Mouse (Mus musculus): ENCODE measurements around the gene Kdm4c. TPM values are rescaled to one million over a fixed set of nuclear protein-coding genes. Genes with fewer than 3 reads are reported as not detected.

Gene Kdm4c
- polyA plus RNA-seq, 1 experiment from 2014 or later: 13.4 TPM

DNA sequence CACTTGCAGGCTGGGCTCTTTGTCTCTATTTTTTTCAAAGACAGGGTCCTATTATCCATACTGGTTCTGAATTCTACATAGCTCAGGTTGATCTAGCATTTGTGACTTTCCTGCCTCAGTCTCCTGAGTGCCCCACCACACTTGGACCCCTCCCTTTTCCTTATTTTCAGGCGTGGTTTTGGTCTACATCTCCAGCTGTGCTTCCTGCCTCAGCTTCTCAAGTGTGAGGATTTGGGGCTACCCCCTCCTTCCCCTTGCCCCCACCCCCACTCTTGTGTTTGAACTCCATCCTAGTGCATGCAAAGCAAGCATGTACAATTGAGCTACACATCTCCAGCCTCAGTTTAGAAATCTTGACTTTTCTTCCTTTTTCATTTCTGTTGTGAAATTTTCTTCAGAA lies 16.2 kb downstream of the Kdm4c start:
- H3K27me3 ChIP-seq: no peaks in the 10 kb centered on the region
- no peak overlapping the region for H3K9ac ChIP-seq (replicated peaks)
- no peak overlapping the region for H3K4me2 ChIP-seq
- no peak overlapping the region for H3K27ac ChIP-seq
- no peak overlapping the region for H3K4me3 ChIP-seq (replicated peaks)
- 43% methylated on average over 1 of the region's 1 CpGs for WGBS
- H3K9me3 ChIP-seq: no peaks in the 10 kb centered on the region
- ATAC-seq (ENCODE audit: insufficient number of reproducible peaks, insufficient read depth, low FRiP score, low TSS enrichment, low read depth): no peak; the same call in 1 of the 2 replicates
- H3K4me1 ChIP-seq (replicated peaks): no peaks in the 10 kb centered on the region
- peaks cover 2% of the 10 kb centered on the region; the same call in 1 of the 2 replicates for H3K36me3 ChIP-seq

GRCm38 (mm10) chr4:74259331-74259730 lies 17.0 kb downstream of the Kdm4c start:
- Histone ChIP-seq H3K4me2 (no peak overlapping the region), H3K9ac (replicated peaks) (no peak overlapping the region), H3K4me1 (replicated peaks) (no peaks in the 10 kb centered on the region), H3K9me3 (no peaks in the 10 kb centered on the region), H3K27me3 (no peaks in the 10 kb centered on the region), H3K27ac (no peak overlapping the region), H3K36me3 (peaks cover 10% of the 10 kb centered on the region; the same call in 1 of the 2 replicates), H3K4me3 (replicated peaks) (no peak overlapping the region)
- ATAC-seq (ENCODE audit: insufficient number of reproducible peaks, insufficient read depth, low FRiP score, low TSS enrichment, low read depth): no peak
- 29% methylated on average over 3 of the region's 3 CpGs for WGBS

DNA sequence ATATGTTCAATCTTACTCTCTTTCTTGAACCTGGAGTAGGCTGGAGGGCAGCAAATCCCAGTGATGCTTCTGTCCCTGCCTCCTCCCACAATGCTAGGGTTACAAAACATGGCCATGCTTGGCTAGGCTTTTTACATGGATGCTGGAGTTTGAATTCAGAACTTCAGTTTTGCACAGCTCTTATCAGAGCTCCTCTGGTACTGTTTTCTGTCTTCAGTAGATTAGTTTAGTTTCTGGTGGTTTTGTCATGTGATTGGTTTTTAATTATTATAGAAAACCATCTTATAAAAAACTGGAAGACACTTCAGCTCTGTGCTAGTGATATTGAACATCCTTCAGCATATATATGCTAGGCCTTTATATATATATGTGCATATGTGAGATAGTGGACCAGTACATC lies 19.6 kb downstream of the Kdm4c start:
- H3K36me3 ChIP-seq: peaks cover 14% of the 10 kb centered on the region; the same call in 1 of the 2 replicates
- H3K27ac ChIP-seq: no peak overlapping the region
- H3K9me3 ChIP-seq: no peaks in the 10 kb centered on the region
- H3K4me3 ChIP-seq (replicated peaks): no peak overlapping the region
- H3K27me3 ChIP-seq: no peaks in the 10 kb centered on the region
- no peaks in the 10 kb centered on the region for H3K4me1 ChIP-seq (replicated peaks)
- no peak overlapping the region for H3K4me2 ChIP-seq
- no peak for ATAC-seq (ENCODE audit: insufficient number of reproducible peaks, insufficient read depth, low FRiP score, low TSS enrichment, low read depth)
- no peak overlapping the region for H3K9ac ChIP-seq (replicated peaks)

DNA sequence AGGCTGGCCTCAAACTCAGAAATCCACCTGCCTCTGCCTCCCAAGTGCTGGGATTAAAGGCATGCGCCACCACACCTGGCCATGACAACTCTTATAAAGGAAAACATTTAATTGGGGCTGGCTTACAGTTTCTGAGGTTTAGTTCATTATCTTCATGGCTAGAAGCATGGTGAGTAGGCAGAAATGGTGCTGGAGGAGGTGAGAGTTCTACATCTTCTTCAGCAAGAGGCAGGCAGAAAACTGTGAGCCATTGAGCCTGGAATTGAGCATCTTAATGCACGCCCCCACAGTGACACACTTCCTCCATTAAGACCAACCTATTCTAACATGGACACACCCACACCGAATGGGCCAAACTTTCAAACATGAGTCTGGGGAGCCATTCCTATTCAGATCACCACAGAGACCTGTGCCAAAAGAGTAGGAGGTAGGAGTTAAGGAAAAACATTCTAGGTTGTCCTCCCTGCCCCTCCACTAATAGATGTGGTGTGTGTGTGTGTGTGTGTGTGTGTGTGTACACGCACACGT lies 22.2 kb downstream of the Kdm4c start:
- Histone ChIP-seq H3K4me2 (no peak overlapping the region), H3K27me3 (no peaks in the 10 kb centered on the region), H3K4me3 (replicated peaks) (no peak overlapping the region), H3K27ac (no peak overlapping the region), H3K36me3 (peaks cover 14% of the 10 kb centered on the region; the same call in 1 of the 2 replicates), H3K9me3 (no peaks in the 10 kb centered on the region), H3K9ac (replicated peaks) (no peak overlapping the region), H3K4me1 (replicated peaks) (no peaks in the 10 kb centered on the region)
- ATAC-seq (ENCODE audit: insufficient number of reproducible peaks, insufficient read depth, low FRiP score, low TSS enrichment, low read depth): no peak
- WGBS: 94% methylated on average over 5 of the region's 5 CpGs

- Histone ChIP-seq H3K4me2 (no peak overlapping the region), H3K4me3 (replicated peaks) (no peak overlapping the region), H3K4me1 (replicated peaks) (no peaks in the 10 kb centered on the region), H3K36me3 (peaks cover 17% of the 10 kb centered on the region; the same call in 1 of the 2 replicates), H3K9ac (replicated peaks) (no peak overlapping the region), H3K27ac (no peak overlapping the region), H3K9me3 (no peaks in the 10 kb centered on the region), H3K27me3 (no peaks in the 10 kb centered on the region)
- ATAC-seq (ENCODE audit: insufficient number of reproducible peaks, insufficient read depth, low FRiP score, low TSS enrichment, low read depth): no peak
- 89% methylated on average over 5 of the region's 5 CpGs for WGBS
Observed at GRCm38 (mm10) chr4:74271180-74271579, 28.9 kb downstream of the Kdm4c start.

- Histone ChIP-seq H3K9ac (replicated peaks) (no peak overlapping the region), H3K4me1 (replicated peaks) (no peaks in the 10 kb centered on the region), H3K27me3 (no peaks in the 10 kb centered on the region), H3K27ac (no peak overlapping the region), H3K4me2 (no peak overlapping the region), H3K9me3 (no peaks in the 10 kb centered on the region), H3K4me3 (replicated peaks) (no peak overlapping the region), H3K36me3 (peaks cover 13% of the 10 kb centered on the region; the same call in 1 of the 2 replicates)
- ATAC-seq (ENCODE audit: insufficient number of reproducible peaks, insufficient read depth, low FRiP score, low TSS enrichment, low read depth): no peak
- 85% methylated on average over 1 of the region's 1 CpGs for WGBS
Observed at GRCm38 (mm10) chr4:74277486-74277885, 35.2 kb downstream of the Kdm4c start.

GRCm38 (mm10) chr4:74280170-74280569 lies 37.9 kb downstream of the Kdm4c start:
- no peak overlapping the region for H3K4me2 ChIP-seq
- ATAC-seq (ENCODE audit: insufficient number of reproducible peaks, insufficient read depth, low FRiP score, low TSS enrichment, low read depth): no peak
- no peak overlapping the region for H3K27ac ChIP-seq
- peaks cover 3% of the 10 kb centered on the region; the same call in 1 of the 2 replicates for H3K36me3 ChIP-seq
- H3K9ac ChIP-seq (replicated peaks): no peak overlapping the region
- no peaks in the 10 kb centered on the region for H3K27me3 ChIP-seq
- WGBS: 85% methylated on average over 3 of the region's 3 CpGs
- no peaks in the 10 kb centered on the region for H3K4me1 ChIP-seq (replicated peaks)
- H3K9me3 ChIP-seq: no peaks in the 10 kb centered on the region
- no peak overlapping the region for H3K4me3 ChIP-seq (replicated peaks)

- WGBS: 86% methylated on average over 3 of the region's 3 CpGs
- Histone ChIP-seq H3K9me3 (no peaks in the 10 kb centered on the region), H3K27ac (no peak overlapping the region), H3K9ac (replicated peaks) (no peak overlapping the region), H3K4me3 (replicated peaks) (no peak overlapping the region), H3K4me2 (no peak overlapping the region), H3K27me3 (no peaks in the 10 kb centered on the region), H3K4me1 (replicated peaks) (no peaks in the 10 kb centered on the region), H3K36me3 (peaks cover 4% of the 10 kb centered on the region; the same call in 1 of the 2 replicates)
- no peak for ATAC-seq (ENCODE audit: insufficient number of reproducible peaks, insufficient read depth, low FRiP score, low TSS enrichment, low read depth)
Observed at GRCm38 (mm10) chr4:74287851-74288250, 45.6 kb downstream of the Kdm4c start.

DNA sequence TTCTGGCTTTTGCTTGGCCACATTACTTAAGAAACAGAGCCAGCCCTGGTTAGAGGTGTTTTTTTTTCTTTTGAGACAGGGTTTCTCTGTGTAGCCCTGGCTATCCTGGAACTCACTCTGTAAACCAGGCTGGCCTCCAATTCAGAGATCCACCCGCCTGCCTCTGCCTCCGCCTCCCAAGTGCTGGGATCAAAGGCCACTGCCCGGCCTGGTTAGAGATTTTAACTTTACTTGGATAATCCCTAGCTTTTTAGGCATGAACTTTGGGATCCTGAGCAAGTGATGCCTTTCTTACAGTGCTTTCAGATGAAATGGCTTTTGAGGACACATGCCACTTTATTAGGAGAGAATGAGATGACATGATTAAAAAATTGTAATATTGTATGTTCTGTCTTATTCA lies 52.4 kb downstream of the Kdm4c start:
- Histone ChIP-seq H3K4me2 (no peak overlapping the region), H3K9me3 (no peaks in the 10 kb centered on the region), H3K27ac (no peak overlapping the region), H3K27me3 (no peaks in the 10 kb centered on the region), H3K36me3 (peaks cover 2% of the 10 kb centered on the region; the same call in 1 of the 2 replicates), H3K9ac (replicated peaks) (no peak overlapping the region), H3K4me3 (replicated peaks) (no peak overlapping the region), H3K4me1 (replicated peaks) (no peaks in the 10 kb centered on the region)
- ATAC-seq (ENCODE audit: insufficient number of reproducible peaks, insufficient read depth, low FRiP score, low TSS enrichment, low read depth): no peak
- WGBS: 66% methylated on average over 3 of the region's 3 CpGs

DNA sequence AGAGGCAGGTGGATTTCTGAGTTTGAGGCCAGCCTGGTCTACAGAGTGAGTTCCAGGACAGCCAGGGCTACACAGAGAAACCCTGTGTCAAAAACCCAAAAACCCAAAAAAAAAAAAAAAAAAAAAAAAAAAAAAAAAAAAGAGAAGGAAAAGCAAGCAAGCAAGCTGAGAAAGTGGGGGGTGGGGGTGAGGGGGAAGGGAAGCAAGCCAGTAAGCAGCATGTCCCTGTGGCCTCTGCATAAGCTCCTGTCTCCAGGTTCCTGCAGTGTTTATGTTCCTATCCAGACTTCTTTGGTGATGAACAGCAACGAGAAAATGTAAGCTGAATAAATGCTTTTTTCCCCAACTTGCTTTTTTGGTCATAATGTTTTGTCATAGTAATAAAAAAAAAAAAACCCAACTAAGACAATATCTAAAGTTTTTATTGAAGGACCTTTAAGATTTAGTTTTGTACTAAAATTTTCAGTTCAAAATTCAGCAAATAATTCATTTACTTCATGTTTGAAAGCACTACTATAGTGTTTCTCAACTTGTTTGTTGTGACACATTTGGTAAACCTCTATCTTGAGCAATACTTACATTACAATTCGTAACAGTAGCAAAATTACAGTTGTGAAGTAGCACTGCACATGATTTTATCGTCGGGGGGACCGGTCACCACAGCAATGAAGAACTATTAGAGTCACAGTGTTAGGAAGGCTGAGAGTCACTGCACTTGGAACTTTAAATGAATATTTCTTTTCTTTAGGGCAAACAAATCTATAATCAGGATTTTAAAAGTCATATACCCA lies 63.2 kb downstream of the Kdm4c start:
- H3K27me3 ChIP-seq: no peaks in the 10 kb centered on the region
- 91% methylated on average over 5 of the region's 5 CpGs for WGBS
- H3K9me3 ChIP-seq: no peaks in the 10 kb centered on the region

GRCm38 (mm10) chr4:74311135-74311534 lies 68.8 kb downstream of the Kdm4c start:
- WGBS: 90% methylated on average over 5 of the region's 5 CpGs

More for the DNA sequence above, 63.2 kb downstream of the Kdm4c start:
- H3K27ac ChIP-seq: no peak overlapping the region
- no peak overlapping the region for H3K4me2 ChIP-seq
- ATAC-seq (ENCODE audit: insufficient number of reproducible peaks, insufficient read depth, low FRiP score, low TSS enrichment, low read depth): no peak
- no peaks in the 10 kb centered on the region for H3K4me1 ChIP-seq (replicated peaks)
- H3K36me3 ChIP-seq: peaks cover under 1% of the 10 kb centered on the region; the same call in 1 of the 2 replicates
- H3K9ac ChIP-seq (replicated peaks): no peak overlapping the region
- no peak overlapping the region for H3K4me3 ChIP-seq (replicated peaks)

More at GRCm38 (mm10) chr4:74311135-74311534, 68.8 kb downstream of the Kdm4c start:
- Histone ChIP-seq H3K4me1 (replicated peaks) (no peaks in the 10 kb centered on the region), H3K9ac (replicated peaks) (no peak overlapping the region), H3K4me2 (no peak overlapping the region), H3K4me3 (replicated peaks) (no peak overlapping the region), H3K27me3 (no peaks in the 10 kb centered on the region), H3K9me3 (no peaks in the 10 kb centered on the region), H3K27ac (no peak overlapping the region), H3K36me3 (peaks cover 14% of the 10 kb centered on the region)
- no peak for ATAC-seq (ENCODE audit: insufficient number of reproducible peaks, insufficient read depth, low FRiP score, low TSS enrichment, low read depth)

All from limb, embryonic 12.5 days (tissue).